Mouse (Mus musculus): ENCODE measurements around the gene Sirt1. TPM values are rescaled to one million over a fixed set of nuclear protein-coding genes. Genes with fewer than 3 reads are reported as not detected.
A peak's percentile ranks its signal among the peaks of the same experiment; 100 is the strongest.

The Sirt1 gene
- total RNA-seq, 2 experiments from 2014 or later: 7.0 to 8.3 TPM

DNA sequence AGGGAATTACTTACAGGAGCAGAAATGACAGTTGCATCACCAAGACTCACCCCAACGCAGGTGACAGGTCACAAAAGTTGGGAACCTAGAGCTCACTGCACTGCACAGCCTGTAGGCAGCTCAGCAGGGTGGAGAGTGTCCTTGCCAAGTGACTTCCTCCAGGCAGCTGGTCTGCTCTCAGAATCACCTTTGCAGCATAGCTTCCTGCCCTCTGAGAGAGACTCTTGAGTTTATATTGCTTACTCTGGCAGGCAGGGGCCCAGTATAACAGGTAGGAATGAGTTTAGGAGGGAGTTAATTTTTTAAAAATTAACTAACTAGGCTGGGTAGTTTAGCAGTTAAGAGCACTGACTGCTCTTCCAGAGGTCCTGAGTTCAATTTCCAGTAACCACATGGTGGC, 67.8 kb downstream of the Sirt1 start:
- DNase-seq: no peak

GRCm38 (mm10) chr10:63308582-63309366, 72.7 kb downstream of the Sirt1 start:
- DNase-seq: peak; percentile 88

GRCm38 (mm10) chr10:63302356-63302755, 79.1 kb downstream of the Sirt1 start:
- no peak for DNase-seq

- DNase-seq: no peak
These were observed 98.7 kb downstream of the Sirt1 start for GRCm38 (mm10) chr10:63282846-63283245.

- DNase-seq: no peak
These were observed 99.1 kb downstream of the Sirt1 start for GRCm38 (mm10) chr10:63282417-63282816.

GRCm38 (mm10) chr10:63279851-63280250, 101.7 kb downstream of the Sirt1 start:
- no peak for DNase-seq

- DNase-seq: no peak
These were observed 104.5 kb downstream of the Sirt1 start for GRCm38 (mm10) chr10:63277010-63277409.

DNA sequence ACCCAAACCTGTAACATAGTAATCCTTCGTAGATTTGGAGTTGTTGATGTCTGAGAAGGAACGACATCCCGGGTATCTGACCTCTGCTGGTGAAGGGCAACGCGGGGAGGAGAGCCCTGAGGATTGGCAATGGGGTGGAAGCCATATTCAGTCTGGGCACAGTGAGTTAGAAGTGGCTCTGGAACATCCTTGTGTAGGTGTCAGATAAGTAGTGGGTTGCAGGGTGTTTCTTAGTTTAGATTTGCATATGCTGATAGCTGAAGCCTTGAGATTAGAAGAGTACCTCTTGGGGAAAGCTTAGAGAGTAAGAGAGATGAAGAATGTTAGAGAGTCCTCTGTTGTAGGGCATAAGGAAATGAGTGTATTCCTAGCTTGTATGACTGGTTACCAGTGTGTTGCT, 108.6 kb downstream of the Sirt1 start:
- DNase-seq: no peak

DNA sequence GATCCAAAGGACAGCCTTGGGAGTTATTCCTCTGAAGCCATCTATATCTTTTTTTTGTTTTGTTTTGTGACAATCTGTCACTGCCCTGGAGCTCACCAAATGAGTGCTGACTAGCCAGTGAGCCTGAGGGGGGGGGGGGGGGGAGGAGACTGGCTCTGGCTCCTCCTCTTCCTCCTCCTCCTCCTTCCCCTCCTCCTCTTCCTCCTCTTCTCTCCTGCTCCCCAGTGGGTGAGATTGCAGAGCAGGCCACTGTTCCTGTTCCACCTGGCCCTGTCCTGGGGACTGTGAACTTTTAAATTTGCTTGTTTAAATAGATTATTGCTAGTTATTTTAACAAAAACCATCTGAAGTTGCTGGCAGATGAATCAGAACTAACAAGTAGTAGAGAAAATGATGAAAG, 109.1 kb downstream of the Sirt1 start:
- no peak for DNase-seq

Other genes with a start within 250 kb of the Sirt1 start
- gene Mypn, start 177.8 kb downstream of the Sirt1 start, total RNA-seq (2021): 100 to 1,000 TPM; 230 to 232 TPM
- gene Herc4, start 137.9 kb downstream of the Sirt1 start, total RNA-seq (2021): 10 to 100 TPM; 22.6 to 32.1 TPM
- 1 to 10 TPM; 7.3 to 9.3 TPM for gene Dnajc12, start 739 bp upstream of the Sirt1 start, total RNA-seq (2021)
- not detected for gene Gm7075, start 40.1 kb upstream of the Sirt1 start, total RNA-seq (2021)
- 10 to 100 TPM; 23.0 to 24.9 TPM for gene Ctnna3, start 48.4 kb upstream of the Sirt1 start, total RNA-seq (2021)